Mouse (Mus musculus) monocyte, adult 5-6 weeks (primary cell): ENCODE results near the gene Ncapg. TPM values are rescaled to one million over a fixed set of nuclear protein-coding genes. Genes with fewer than 3 reads are reported as not detected.
"Not testable (repeated sequence)": the region's sequence is repeated elsewhere in the genome, so short reads cannot be mapped to it uniquely, and the experiment has no call there.

ENCODE experiments used
- ATAC-seq: fragments of 153-309, 156-312 bp; replicated peaks from 2 replicates; pipeline ENCODE4 v1.8.0; 2017; ENCODE audit warnings: mild to moderate bottlenecking; ENCODE audit not compliant: low TSS enrichment, insufficient number of reproducible peaks, severe bottlenecking, poor library complexity, low FRiP score
- total RNA-seq: library from RNA; stranded (forward); fragments of 200-1000, 200-491, 200-594 nt; gene quantifications from 3 replicates; pipeline ENCODE4 v1.2.3, GENCODE M21; 2017

Ncapg gene
- 0.76 to 2.9 TPM (median 2.3 TPM) in 3 replicates for total RNA-seq

DNA sequence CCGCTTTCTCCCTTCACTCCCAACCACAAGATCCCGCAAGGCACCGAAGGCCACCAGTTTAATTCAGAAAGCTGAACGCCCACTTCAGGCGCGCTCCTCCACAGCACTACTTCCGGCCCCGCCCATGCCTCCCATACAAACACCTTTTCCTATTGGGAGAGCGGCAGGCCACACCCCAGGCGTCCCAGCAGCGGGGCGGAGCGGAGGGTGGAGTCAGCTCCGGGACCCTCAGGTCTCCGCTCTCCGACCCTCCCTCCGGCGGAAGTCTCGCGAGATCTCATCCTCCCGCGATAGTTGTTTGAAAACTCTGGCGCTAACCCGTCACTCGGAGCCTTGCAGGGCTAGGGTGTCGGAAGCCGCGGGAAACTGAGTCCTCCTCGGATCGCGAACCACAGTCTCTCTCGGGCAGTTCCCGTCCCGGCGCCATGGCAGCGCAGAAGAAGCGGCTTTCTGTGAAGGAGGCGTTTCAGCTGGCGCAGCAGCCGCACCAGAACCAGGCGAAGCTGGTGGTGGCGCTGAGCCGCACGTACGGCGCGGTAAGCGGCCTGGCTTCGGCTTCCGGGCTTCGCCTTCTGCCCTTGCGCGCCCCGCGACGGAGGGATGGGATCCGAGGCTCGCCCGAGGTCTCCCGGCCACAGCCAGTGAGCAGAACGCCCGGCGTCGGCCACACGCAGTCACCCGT, at the start of gene Ncapg:
TSS of gene Ncapg (plus strand) at position 322 of the 682 bp plus-strand sequence.
- peak; percentile 99 for ATAC-seq

- no peak for ATAC-seq
Measured at GRCm38 (mm10) chr5:45621511-45621910, 48.2 kb upstream of the Ncapg start.

DNA sequence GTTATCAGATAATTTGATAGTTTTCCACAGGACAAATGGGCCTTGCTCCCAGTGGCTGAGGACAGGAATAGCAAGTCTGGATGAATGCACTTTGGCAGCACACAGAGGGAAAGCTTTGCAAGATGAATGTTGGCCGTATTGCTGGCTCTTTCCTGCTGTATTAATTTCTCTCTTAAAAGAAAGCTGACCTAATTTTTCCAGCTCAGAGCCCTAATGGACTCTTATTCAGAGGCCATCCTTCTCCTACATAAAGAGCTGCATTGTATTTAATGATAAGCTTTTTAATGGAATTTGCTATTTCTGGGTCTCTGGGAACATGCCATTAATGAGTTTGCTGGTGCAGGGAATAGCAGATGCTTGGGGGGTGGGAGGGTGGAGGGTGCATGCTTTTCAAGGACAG, 41.9 kb upstream of the Ncapg start:
- no peak for ATAC-seq

GRCm38 (mm10) chr5:45629470-45629869, 40.2 kb upstream of the Ncapg start:
- ATAC-seq, result no peak

DNA sequence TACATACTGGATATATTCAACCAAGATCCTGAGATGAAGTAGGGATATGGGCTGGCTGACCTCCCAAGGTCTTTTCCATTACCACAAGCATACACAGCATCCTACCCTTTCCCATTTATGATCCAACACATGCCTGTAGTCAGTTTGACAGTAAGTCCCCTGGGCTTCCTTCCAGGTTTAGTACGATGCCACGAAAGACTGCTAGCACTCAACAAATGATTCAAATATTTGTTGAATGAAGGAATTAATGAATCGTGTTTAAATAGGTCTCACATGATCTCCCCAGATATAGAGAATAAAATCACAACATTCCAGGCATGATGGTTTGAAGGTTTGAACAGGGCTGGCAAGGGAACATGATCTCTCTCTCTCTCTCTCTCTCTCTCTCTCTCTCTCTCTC, 31.3 kb upstream of the Ncapg start:
- ATAC-seq, result no peak

DNA sequence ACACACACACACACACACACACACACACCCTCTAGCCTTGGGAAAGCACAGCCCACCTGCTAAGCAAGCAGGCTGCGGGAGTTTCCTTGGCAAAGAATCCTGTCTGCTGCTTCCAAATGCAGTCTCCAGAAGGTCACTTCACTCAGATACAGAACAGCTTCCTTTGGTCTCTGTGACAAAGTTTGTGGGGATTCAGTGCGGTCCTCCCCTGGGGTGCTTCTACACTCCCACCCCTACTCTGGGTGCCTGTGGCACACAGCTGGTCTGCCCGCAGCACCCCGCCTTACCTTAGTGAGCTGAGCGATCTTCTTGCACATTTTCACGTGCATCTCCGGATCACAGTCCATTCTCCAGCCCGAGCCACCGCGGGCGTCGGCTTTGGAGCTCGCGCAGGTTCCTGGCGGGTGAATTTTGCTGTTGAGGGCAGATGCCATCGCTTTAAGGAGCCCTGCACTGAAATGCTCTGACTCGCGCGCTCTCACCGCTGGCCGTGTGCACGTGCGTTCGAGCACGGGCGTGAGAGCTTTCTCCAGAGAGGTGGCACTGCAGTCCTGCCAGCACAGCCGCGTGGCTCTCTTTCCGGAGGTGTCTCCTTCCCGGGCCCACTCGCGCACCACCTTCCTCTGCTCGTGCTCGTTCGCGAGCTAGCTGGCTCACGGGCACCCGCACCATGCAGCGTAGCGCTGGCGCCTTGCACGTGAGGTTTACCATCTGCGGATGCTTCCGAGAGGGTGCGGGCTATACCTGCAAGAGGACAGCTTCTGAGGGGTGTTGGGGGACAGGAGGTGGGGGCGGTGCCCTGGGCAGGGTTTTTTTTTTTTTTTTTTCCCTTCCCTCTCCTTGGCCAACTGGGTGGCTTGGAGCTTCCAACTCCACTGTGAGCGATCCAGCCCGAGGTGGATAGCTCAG, 30.7 kb upstream of the Ncapg start, which contains the start of gene Fam184b:
TSS of gene Fam184b (minus strand) at position 809 of the 909 bp plus-strand sequence.
- no peak for ATAC-seq

DNA sequence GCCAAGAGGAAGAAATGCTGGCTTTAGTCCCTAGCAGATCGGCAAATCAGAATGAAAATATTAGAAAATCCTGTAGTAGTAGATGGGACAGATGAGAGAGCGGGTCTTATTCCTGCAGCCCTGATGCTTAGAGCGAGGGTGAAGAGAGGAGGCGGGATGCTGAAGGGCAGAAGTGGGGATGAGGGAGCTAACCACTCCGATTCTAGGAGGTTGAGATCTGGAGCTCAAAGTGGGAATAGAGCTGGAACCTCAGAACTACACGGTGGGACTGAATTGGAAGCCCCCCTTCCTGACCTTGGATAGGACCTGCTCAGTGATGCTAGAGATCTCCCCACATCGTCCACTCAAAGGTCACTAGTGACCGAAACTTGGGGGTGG, 30.0 kb upstream of the Ncapg start:
- ATAC-seq, result no peak

DNA sequence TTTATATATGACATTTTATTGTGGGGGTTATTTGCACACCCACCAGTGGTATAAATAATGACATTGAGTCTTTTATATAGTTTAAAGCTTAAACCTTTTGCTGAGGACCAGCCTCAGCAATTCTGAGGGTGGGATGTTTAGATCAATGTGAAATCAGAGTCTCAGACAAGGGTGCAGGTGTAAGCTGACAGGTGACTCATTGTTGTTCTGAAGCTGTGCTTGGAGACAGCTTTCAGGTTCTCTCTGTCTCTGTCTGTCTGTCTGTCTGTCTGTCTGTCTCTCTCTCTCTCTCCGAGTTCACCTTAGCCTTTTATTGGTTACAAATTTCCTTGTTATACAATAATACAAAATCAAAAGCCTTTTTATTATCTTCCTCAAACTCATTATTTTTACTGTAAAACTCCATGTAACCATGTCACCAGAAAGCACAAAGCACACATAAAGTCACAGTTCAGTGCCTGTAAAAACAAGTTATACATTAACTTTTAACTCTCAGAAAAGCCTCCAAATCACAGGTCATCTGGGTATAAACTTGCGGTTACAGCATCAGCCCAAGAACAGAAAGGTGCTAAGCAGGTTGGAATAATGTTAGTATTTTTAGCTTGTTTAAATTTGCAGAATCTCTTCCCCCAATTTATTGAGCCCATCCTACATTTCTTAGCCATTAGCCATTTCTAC, 18.6 kb upstream of the Ncapg start:
- ATAC-seq, result no peak

GRCm38 (mm10) chr5:45658406-45658805, 11.3 kb upstream of the Ncapg start:
- not testable (repeated sequence) for ATAC-seq

- no peak for ATAC-seq
Measured at GRCm38 (mm10) chr5:45668324-45668723, 1.4 kb upstream of the Ncapg start.

- ATAC-seq, result no peak
Measured at GRCm38 (mm10) chr5:45668831-45669230, 888 bp upstream of the Ncapg start.

DNA sequence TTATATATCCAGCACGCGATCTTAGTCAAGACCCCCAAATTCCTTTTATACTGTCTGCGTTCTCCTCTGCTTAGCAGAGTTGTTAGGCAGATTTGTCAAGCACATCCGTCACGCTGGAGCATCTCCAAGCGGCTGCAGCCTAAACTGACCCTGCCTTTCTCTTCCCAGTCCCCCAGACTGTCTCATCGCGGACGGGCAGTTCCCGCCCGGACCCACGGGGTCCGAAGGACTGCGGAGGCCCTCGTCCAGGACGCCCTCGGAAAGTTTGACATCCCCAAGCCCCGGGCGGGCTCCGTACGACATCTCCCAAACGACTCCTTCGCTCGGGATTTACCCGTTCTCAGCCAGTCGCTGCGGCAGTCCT, 503 bp upstream of the Ncapg start:
- peak; percentile 37 for ATAC-seq

- ATAC-seq, result no peak
Measured at GRCm38 (mm10) chr5:45670280-45670670, 556 bp downstream of the Ncapg start.

- no peak for ATAC-seq
Measured at GRCm38 (mm10) chr5:45670894-45671494, 1.3 kb downstream of the Ncapg start.

DNA sequence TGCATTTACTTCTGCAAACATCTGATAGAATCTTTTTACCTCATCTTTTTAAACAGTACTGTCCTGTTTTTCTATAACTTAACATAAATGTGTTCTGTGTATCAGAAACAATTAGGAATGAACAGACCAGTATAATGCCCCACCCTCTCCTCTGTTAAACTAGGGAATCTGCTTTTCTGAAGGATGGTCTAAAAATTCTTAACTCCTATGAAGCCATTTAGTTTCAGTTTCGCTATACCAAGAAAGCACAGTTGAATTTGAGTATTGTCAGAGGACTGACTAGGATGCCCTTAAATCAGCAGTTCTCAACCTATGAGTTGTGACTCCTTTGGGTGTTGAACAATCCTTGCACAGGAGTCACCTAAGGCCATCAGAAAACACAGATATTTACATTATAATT, 5.3 kb downstream of the Ncapg start:
- ATAC-seq, result no peak

GRCm38 (mm10) chr5:45677639-45678038, 7.9 kb downstream of the Ncapg start:
- peak; percentile 82 for ATAC-seq

DNA sequence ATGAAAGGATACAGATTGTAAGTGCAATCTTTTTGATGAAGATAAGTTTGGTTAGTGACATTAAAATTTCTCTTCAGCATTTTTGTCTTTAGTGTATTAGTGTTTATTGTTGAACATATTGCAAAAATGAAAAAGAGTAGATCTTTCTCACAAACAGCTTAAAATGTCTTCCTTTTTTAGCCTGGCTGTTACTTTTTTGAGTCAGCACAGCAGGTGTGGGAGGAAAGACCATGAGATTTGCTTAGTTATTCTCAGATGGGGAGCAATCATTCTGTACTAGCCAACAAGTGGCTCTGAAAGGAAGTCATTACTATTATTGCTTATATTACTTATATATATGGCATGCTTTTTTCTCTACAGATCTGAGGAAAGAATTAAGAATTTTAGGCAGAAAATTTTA, 10.2 kb downstream of the Ncapg start:
- no peak for ATAC-seq

- ATAC-seq, result no peak
Measured at GRCm38 (mm10) chr5:45683388-45683787, 13.7 kb downstream of the Ncapg start.

GRCm38 (mm10) chr5:45685243-45685642, 15.5 kb downstream of the Ncapg start:
- ATAC-seq, result no peak
